Mouse (Mus musculus): ENCODE measurements around the gene Batf3. TPM values are rescaled to one million over a fixed set of nuclear protein-coding genes. Genes with fewer than 3 reads are reported as not detected.

Gene Batf3
- polyA plus RNA-seq (2015; fragmentation: Nextera tagmentation; extraction: Ambion mirVana) = 1.4 and 2.5 TPM in 2 replicates

DNA sequence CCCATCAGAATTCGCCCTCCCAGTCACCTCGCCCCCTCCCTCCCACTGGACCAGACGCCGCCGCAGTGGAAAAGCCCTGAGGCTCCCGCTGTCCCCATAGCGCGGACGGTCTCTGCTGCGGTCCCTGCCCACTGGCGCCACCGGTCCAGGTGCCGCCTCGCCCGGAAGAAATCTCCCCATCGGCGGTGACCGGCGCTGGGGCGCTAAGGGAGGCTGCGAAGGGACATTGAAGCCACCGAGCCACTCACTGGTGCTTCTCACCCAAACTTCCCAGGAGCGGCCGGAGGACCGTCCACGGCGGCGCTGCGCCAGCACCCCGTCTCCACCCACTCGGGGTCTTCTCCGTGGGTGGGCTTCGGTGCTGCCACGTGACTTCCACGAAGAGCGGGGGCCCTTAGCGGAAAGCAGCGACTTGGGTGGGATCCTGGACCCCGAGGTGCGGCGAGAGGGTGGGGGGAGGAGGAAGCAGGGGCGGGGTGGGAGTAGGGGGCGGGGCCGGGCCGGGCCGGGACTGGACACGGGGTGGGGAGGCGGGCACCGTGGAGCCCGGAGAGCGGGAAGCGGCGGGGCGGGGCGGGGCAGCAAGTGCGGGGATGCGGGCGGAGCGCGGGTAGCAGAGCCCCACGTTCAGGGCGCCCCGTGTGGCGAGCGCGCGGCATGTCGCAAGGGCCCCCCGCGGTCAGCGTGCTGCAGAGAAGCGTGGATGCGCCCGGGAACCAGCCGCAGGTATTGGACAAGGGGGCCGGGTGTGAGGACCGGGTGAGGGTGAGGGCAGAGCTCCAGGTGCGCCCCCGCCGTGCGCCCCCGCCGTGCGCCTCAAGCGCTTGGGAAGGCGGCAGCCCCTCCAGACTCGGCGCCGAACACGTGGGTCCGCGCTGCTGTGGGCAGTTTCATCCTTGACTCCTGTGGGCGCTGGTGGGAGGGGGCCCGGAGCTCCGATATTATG is at the start of gene Batf3:
TSS of gene Batf3 (plus strand) at position 46 of the 946 bp plus-strand sequence.
- under 1% methylated on average over 85 of the region's 95 CpGs for WGBS

DNA sequence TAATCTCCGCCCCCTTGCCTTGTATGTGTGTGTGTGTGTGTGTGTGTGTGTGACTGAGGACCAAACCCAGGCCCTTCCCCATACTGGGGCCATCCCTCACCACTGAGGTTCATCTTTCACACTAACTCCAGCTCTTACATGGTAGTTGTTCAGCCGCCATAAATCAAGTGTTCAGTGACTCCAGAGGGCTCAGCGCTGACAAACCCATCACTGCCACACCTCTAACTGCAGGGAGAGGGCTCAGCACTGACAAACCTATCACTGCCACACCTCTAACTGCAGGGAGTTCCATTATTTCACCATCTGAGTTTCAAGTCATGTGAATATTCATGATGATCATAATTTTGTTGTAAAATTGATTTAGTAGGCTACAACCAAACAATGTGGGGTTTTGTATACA is 44.1 kb upstream of the Batf3 start:
- no peaks in the 10 kb centered on the region for H3K4me1 ChIP-seq (replicated peaks)
- H3K27ac ChIP-seq = no peak overlapping the region
- H3K9me3 ChIP-seq = no peaks in the 10 kb centered on the region
- 90% methylated on average over 3 of the region's 3 CpGs for WGBS
- no peak for ATAC-seq (ENCODE audit: low FRiP score)
- no peak overlapping the region for H3K4me2 ChIP-seq
- H3K4me3 ChIP-seq = no peak overlapping the region
- H3K36me3 ChIP-seq = no peaks in the 10 kb centered on the region
- no peaks in the 10 kb centered on the region for H3K27me3 ChIP-seq
- no peak overlapping the region for H3K9ac ChIP-seq

More for the DNA sequence above, at the start of gene Batf3:
- Histone ChIP-seq H3K9ac (peak within 1 kb of the TSS; percentile 75), H3K4me2 (peak within 1 kb of the TSS; percentile 99), H3K27me3 (peaks cover 46% of the 10 kb centered on the region), H3K4me1 (replicated peaks) (peaks cover 18% of the 10 kb centered on the region), H3K4me3 (peak within 1 kb of the TSS; percentile 59), H3K9me3 (no peaks in the 10 kb centered on the region), H3K36me3 (no peaks in the 10 kb centered on the region), H3K27ac (no peak within 1 kb of the TSS)
- peak; percentile 75 for ATAC-seq (ENCODE audit: low FRiP score)

DNA sequence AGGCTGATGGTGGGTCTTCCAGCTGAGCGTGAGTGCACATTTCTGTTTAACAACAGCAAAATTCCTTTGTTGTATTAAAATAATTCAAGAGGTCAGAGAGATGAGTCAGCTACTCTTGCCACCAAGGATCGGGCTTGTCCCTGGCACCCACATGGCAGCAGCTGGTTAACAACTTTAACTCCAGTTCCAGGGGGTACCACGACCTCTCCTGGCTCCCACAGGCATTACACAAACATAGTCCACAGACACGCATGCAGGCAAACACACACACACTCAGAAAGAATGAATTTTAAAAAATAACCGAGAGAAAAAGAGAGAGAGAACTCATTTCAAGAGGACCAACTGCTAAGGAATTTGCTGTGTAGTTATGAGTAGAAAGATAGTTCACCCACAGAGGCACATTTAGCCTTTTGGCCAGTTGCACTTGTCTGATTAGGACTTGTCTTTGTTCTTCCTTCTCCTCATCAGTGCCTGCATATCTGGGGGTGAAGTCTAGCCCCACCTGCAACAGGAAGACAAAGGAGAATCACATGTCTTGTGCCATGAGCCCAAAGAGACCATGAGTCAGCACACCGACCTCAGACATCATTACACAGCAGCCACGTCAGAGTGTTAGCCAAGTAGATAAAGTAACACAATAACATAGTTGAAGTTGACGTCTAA is 42.6 kb upstream of the Batf3 start:
- Histone ChIP-seq H3K27me3 (no peaks in the 10 kb centered on the region), H3K27ac (no peak overlapping the region), H3K4me1 (replicated peaks) (no peaks in the 10 kb centered on the region), H3K4me3 (no peak overlapping the region), H3K4me2 (no peak overlapping the region), H3K9ac (no peak overlapping the region), H3K9me3 (no peaks in the 10 kb centered on the region), H3K36me3 (no peaks in the 10 kb centered on the region)
- ATAC-seq (ENCODE audit: low FRiP score) = no peak
- 79% methylated on average over 8 of the region's 8 CpGs for WGBS

DNA sequence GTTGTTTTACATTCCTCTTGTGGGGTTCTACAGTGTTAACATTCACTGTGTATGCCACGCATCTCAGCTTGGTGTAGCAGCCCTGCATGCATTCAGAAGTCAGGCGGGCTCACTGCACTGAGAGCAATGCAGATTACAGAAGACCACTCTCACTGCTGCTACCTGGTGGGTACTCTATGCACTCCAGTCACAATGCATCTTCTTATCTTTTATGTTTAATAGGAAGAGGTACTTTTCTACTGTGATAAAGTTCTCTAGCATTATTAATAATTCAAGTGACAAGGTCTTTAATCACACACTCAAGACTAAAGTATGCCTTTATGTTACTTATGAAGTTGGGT is 42.1 kb upstream of the Batf3 start:
- no peaks in the 10 kb centered on the region for H3K27me3 ChIP-seq
- no peaks in the 10 kb centered on the region for H3K4me1 ChIP-seq (replicated peaks)
- H3K9ac ChIP-seq = no peak overlapping the region
- no peak for ATAC-seq (ENCODE audit: low FRiP score)
- 80% methylated on average over 2 of the region's 2 CpGs for WGBS
- H3K27ac ChIP-seq = no peak overlapping the region
- H3K36me3 ChIP-seq = no peaks in the 10 kb centered on the region
- H3K9me3 ChIP-seq = no peaks in the 10 kb centered on the region
- H3K4me3 ChIP-seq = no peak overlapping the region
- no peak overlapping the region for H3K4me2 ChIP-seq

DNA sequence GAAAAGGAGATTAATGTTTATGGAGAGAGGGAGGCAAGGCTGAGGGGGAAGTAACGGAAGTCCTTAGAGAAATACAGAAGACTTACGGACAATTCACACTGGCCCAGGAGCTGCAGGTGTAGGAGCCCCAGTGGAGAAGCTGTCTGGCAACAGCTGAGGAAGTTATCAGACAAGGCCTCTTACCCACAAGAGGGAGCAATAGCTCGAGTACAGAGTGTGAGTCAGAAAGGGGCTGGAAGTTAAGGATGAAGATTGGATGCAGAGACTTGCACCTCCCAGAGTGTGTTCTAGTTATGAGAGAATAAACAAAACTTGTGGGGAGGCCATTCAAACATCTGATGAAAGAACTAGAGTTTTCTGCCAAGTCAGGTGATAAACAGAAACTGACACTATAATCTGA is 40.2 kb upstream of the Batf3 start:
- no peak overlapping the region for H3K4me3 ChIP-seq
- H3K9ac ChIP-seq = no peak overlapping the region
- 77% methylated on average over 3 of the region's 3 CpGs for WGBS
- H3K27me3 ChIP-seq = no peaks in the 10 kb centered on the region
- H3K4me2 ChIP-seq = no peak overlapping the region
- H3K36me3 ChIP-seq = no peaks in the 10 kb centered on the region
- no peaks in the 10 kb centered on the region for H3K9me3 ChIP-seq
- no peak overlapping the region for H3K27ac ChIP-seq
- no peak for ATAC-seq (ENCODE audit: low FRiP score)
- H3K4me1 ChIP-seq (replicated peaks) = peaks cover 8% of the 10 kb centered on the region; the same call in 1 of the 2 replicates

DNA sequence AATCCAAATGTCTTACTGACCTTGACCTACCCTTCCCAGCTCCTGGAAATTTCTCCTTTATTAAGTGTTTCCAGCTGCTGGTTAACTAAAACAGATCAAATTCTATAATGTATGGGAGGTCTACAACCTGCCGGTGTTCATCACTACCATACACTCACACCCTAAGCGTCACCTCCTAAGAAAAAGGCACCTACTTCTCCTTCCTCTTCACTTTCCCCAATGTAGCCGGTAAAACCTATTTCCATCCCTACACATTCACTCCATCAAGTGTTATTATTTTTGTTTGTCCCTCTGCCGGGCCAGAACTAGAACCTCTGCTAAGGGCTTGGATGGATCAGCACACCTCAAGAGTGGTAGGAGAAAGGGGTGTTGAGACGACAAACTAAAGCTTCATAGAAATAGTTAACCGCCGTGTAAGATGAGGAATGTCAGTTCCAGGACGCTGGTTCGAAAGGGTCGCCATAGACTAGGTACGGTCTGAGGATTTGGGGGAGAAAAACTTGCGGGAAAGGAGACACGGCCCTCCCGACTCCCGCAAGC is 35.3 kb upstream of the Batf3 start:
- Histone ChIP-seq H3K4me2 (peak overlapping the region; percentile 95), H3K9me3 (no peaks in the 10 kb centered on the region), H3K9ac (peak overlapping the region; percentile 82), H3K4me1 (replicated peaks) (peaks cover 18% of the 10 kb centered on the region), H3K27ac (peak overlapping the region; percentile 69; the same call in 1 of the 2 replicates), H3K36me3 (no peaks in the 10 kb centered on the region), H3K27me3 (no peaks in the 10 kb centered on the region), H3K4me3 (peak overlapping the region; percentile 81)
- 5% methylated on average over 15 of the region's 15 CpGs for WGBS
- ATAC-seq (ENCODE audit: low FRiP score) = peak; percentile 60; the same call in 1 of the 2 replicates

DNA sequence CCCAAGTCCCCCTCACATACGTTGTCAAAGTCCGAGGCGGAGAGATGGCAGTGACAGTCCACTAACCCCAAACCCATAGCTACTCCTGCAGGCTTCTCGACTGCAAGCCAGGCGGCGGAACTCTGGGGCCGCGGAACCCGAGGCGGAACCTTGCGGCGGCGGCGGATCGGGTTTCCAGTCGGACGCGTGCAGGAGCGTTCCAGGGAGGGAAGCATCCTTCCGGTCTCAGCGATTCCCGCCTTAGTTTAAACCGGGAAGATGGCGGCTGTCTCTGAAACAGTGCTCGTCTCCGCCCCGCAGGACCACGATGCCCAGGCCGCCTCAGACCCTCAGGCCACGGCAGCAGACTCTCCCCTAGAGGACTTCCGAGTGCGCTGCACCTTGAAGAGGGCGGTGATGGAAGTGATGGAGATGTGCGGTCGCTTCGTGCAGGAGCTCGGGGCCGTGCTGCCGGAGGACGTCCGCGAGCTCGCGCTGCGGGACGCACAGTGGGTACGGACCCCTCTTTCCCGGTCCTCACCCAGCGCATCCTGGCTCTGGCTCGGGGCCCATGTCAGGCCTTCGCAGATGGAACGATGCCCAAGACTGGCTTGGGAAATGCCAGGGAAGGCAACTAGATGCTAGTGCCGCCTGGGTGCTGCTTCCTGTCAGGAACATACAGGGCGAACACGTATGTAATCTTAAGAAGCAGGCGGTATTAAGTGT is 34.7 kb upstream of the Batf3 start, which contains the start of the genes Tatdn3 and Nsl1:
TSS of gene Tatdn3 (minus strand) at position 152 of the 705 bp plus-strand sequence.
TSS of gene Nsl1 (plus strand) at position 232 of the 705 bp plus-strand sequence.
- Histone ChIP-seq H3K36me3 (no peaks in the 10 kb centered on the region), H3K9ac (peak within 1 kb of the TSS; percentile 82), H3K4me3 (peak within 1 kb of the TSS; percentile 81), H3K27me3 (no peaks in the 10 kb centered on the region), H3K27ac (peak within 1 kb of the TSS; percentile 69; the same call in 1 of the 2 replicates), H3K4me2 (peak within 1 kb of the TSS; percentile 95), H3K4me1 (replicated peaks) (peaks cover 18% of the 10 kb centered on the region), H3K9me3 (no peaks in the 10 kb centered on the region)
- peak; percentile 91 for ATAC-seq (ENCODE audit: low FRiP score)
- WGBS = under 1% methylated on average over 56 of the region's 56 CpGs

DNA sequence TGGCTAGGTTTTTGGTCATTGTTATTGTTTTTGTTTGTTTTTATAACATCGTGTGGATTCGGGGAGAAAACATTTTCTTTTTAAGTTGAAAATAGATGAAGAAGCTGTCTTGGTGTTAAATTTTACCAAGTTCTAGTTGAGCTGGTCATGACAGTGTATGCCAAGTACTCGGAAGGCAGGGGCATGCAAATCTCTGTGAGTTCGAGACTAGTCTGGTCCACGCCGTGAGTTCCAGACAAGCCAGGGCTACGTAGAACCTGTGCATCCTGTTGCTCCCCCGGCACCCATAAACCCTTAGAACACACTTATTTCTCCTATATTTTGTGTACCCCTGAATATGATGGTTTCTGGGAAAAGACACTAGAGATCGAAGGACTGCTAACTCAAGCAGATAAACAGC is 33.9 kb upstream of the Batf3 start:
- Histone ChIP-seq H3K4me3 (peak overlapping the region; percentile 81), H3K36me3 (no peaks in the 10 kb centered on the region), H3K9me3 (no peaks in the 10 kb centered on the region), H3K4me2 (peak overlapping the region; percentile 95), H3K27ac (no peak overlapping the region), H3K4me1 (replicated peaks) (peaks cover 18% of the 10 kb centered on the region), H3K27me3 (no peaks in the 10 kb centered on the region), H3K9ac (peak overlapping the region; percentile 82; the same call in 1 of the 2 replicates)
- no peak for ATAC-seq (ENCODE audit: low FRiP score)
- 63% methylated on average over 9 of the region's 9 CpGs for WGBS

DNA sequence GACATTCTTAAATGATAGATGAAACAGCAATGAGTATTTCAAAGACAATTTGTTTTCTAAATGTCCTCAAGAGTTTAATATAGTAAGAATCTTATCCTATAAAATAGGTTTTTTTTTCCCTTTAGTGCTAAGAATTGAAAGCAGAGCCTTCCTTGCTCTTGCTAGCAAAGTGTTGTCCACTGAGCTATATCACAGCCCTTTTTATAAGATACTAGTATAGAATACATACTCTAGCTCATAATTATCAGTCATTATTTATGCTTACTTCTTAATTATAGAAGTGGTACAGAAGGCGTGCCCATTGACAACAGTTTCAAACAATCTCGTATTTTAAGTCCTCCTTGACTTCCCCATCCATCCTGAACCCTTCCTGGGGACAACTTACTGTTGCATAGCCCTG is 33.1 kb upstream of the Batf3 start:
- Histone ChIP-seq H3K4me1 (replicated peaks) (peaks cover 18% of the 10 kb centered on the region), H3K27me3 (no peaks in the 10 kb centered on the region), H3K9ac (no peak overlapping the region), H3K4me3 (no peak overlapping the region), H3K4me2 (no peak overlapping the region), H3K27ac (no peak overlapping the region), H3K9me3 (no peaks in the 10 kb centered on the region), H3K36me3 (no peaks in the 10 kb centered on the region)
- 89% methylated on average over 2 of the region's 2 CpGs for WGBS
- ATAC-seq (ENCODE audit: low FRiP score) = no peak

DNA sequence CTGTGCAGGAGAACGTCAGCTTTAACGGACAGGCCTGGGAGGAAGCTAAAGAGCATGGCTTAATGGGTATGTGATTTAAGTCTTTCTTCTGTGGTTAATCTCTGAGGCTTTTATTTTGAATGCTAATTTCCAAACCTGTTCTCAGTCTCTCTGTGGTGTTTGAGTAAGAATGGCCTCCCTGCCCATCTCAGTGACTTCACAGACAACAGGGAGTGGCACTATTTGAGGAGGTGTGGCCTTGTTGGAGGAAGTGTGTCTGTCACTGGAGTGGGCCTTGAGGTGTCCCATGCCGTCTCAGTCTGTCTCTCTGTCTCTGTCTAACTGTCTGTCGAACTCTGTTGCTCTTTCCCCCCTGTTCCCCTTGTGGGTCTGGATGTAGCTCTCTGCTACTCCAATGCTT is 32.5 kb upstream of the Batf3 start:
- Histone ChIP-seq H3K9ac (no peak overlapping the region), H3K9me3 (no peaks in the 10 kb centered on the region), H3K4me3 (no peak overlapping the region), H3K27ac (no peak overlapping the region), H3K27me3 (no peaks in the 10 kb centered on the region), H3K4me1 (replicated peaks) (peaks cover 18% of the 10 kb centered on the region), H3K36me3 (0 out of 2 replicates have a peak, but pooled peaks cover under 1% of the 10 kb centered on the region), H3K4me2 (no peak overlapping the region)
- ATAC-seq (ENCODE audit: low FRiP score) = no peak
- 85% methylated on average over 4 of the region's 4 CpGs for WGBS

DNA sequence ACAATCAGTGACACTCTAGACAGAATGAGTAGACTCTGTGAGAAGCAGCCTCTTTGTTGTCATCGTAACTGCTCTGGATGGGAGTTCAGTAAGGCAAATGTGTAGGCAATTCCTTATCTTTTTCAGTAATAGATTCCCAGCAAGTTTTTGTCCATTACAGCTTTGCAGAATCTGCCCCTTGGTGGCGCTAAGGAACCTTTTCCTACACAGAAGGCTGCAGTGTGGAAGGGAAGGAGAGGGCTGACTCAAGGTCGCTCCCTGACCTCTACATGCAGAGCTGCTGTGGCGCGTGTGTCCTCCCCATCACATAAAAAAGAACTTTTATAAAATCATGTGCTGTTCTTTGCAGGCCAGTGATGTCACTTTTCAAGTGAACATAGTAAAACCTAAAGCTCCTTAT is 29.3 kb upstream of the Batf3 start:
- WGBS = 81% methylated on average over 5 of the region's 5 CpGs
- Histone ChIP-seq H3K27ac (no peak overlapping the region), H3K36me3 (peaks cover 17% of the 10 kb centered on the region), H3K9ac (no peak overlapping the region), H3K4me2 (no peak overlapping the region), H3K27me3 (no peaks in the 10 kb centered on the region), H3K4me1 (replicated peaks) (peaks cover 6% of the 10 kb centered on the region), H3K4me3 (no peak overlapping the region), H3K9me3 (no peaks in the 10 kb centered on the region)
- no peak for ATAC-seq (ENCODE audit: low FRiP score)

DNA sequence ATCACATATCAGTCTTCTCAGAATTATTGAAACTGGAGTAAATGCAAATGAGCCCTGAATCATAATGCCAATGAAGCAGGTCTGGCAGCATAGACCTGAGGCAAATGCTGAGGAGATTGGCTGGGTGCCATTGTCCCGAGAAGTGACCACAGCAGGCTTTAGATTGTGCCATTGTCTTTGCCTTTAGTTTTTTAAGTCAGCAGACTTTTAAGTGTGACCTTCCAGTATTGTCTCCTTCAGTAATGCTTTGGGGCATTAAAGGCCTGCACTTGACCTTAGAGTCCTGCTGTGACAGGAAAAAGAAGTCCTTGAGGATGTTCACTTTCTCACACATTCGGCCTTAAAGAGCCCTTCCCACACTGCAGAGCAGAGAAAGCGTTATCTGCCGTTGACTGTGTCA is 27.4 kb upstream of the Batf3 start:
- WGBS = 89% methylated on average over 4 of the region's 4 CpGs
- no peak overlapping the region for H3K27ac ChIP-seq

More for the DNA sequence above, 27.4 kb upstream of the Batf3 start:
- Histone ChIP-seq H3K36me3 (peaks cover 17% of the 10 kb centered on the region), H3K4me3 (no peak overlapping the region), H3K9me3 (no peaks in the 10 kb centered on the region), H3K9ac (no peak overlapping the region), H3K4me2 (no peak overlapping the region), H3K4me1 (replicated peaks) (no peaks in the 10 kb centered on the region), H3K27me3 (no peaks in the 10 kb centered on the region)
- no peak for ATAC-seq (ENCODE audit: low FRiP score)
